Mouse (Mus musculus): ENCODE data around the gene P2rx2.

DNA sequence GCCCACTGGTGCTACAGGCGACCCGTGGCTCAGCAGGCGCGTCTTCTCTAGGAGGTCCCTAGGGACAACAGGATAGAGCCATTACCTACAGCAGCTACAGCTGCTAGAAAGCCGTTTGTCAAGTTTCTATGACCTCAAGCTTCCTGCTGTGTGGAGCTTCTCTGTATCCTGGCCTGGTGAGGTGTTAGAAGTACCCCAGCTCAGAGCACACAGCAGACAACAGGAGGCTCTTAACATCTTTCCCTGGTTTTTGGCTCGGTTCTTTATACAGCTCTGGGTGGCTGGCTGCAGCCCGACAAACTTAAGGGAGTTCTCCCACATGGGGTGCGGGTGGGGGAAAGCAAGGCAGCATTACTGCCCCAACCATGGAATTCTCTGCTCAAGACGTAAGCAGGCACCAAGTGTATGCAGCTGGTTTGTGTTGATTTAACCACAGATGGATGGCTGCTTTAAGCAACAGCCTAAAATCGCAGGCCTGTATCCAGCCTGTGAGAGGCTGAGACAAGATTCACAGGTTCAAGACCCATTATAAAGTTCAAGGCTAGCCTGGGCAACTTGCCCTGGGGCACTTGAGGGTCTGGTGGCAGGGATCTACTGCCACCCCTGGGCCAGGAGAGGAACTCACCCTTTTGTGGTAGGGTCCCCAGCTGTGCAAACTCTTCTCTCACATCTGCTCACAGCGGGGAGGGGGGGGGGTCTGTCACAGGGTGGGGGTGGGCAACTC, 21.0 kb upstream of the P2rx2 start:
- TF ChIP-seq GATA1 (IDR thresholded peaks at IDR 0.05; ENCODE audit: low read length) (no peak), TAL1 (IDR thresholded peaks at IDR 0.05; ENCODE audit: low read length) (no peak)

All from erythroblast, embryonic 14.5 days (primary cell).